Mouse (Mus musculus) ovary, postnatal 10 days (tissue): ENCODE measurements around the gene Safb.

ENCODE experiments used
- DNase-seq: peaks from one replicate; pipeline ENCODE4 v3.0.0; 2022; ENCODE audit warnings: low spot score

Gene Safb

DNA sequence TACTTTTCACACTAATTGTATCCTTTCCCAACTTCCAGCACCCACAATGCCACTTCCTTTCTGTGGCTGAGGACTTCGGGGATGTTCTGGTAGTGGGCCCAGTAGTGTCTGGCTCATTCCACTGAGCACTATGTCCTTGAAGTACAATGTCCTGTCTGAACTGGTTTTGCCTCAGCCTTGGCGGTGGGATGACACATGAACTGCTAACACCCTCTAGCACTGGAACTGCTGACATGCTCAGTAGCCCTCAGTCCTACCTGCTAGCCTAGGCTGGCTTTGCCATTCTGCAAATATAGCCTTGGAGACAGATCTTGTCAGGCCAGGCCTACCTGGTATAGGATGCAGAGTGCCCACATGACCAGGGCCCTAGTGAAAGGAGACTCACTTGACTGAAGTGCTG lies 22.8 kb upstream of the Safb start:
- DNase-seq = no peak

DNA sequence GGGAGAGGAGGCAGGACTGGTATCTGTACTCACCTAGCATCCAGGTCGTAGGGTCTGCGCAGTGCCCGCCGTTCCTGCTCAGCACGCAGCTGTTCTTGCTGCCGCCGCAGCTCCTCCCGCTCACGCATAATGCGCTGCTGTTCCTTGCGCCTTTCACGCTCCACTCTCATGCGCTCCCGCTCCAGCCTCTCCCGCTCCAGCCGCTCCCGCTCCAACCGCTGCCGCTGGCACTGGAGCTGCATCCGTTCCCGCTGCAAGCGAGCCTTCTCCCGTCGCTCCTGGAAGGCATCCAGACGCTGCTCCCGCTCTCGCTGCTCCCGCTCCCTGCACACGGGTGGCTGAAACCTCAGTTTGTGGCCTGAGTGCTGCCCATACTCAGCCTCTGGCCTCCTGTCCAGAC lies 18.3 kb upstream of the Safb start:
- no peak for DNase-seq

GRCm38 (mm10) chr17:56566918-56567317 lies 17.7 kb upstream of the Safb start:
- no peak for DNase-seq

GRCm38 (mm10) chr17:56567370-56567769 lies 17.3 kb upstream of the Safb start:
- DNase-seq = no peak

DNA sequence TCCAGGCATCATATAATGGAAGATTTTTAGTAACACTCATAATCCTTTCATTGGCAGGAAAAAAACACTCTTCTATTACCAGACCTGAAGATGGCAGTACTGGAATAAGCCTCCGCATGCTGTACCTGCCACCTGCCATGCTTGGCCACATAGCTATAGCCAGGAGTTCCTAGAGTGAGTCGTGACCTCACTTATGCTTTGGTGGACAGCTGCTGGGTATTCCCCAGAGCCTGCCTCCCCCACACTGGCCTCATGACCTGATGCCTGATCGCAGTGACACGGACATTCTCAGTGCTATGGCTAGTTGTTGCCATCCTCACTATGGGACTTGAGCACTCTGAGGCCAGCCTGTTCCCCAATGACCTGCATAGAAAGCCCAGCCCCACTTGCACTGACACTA lies 14.3 kb upstream of the Safb start:
- DNase-seq = no peak

DNA sequence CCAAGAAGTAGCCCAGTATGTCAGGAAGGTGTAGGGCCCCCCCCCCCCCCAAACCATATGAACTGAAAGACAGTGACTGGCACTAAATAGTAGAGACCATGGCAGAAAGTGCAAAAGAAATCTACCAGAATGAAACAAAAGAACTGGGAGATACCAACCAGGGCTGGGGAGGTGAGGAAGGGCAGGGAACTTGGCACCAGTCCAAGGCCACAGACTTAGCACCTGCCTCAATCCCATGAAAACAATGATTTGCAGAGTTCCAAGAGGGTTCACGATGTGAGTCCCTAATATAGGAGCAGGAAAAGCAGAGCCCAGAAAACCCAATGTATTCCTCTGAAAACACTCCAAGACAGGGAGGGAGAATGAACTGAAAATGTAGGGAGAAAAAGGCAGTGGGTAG lies 12.5 kb upstream of the Safb start:
- no peak for DNase-seq

DNA sequence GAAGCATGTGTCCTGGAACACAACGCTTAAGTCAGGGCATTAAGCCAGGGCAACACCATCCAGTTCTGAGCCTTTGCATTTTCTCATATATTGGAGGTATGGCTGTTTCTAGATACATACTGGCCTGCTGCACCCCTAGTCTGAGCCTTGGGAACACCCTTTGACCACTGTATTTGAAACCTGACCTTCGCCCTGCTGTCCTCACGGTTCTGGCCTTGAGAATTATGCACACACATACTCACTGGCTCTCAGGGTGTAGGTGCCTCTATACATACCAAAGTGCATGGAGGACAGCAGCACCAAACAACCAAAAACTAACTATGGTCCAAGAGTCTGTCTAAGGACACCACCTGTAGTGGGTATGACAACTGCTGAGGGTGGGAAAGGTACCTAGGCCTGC lies 11.7 kb upstream of the Safb start:
- DNase-seq = no peak

- no peak for DNase-seq
These were observed 1.6 kb upstream of the Safb start for GRCm38 (mm10) chr17:56583071-56583470.

DNA sequence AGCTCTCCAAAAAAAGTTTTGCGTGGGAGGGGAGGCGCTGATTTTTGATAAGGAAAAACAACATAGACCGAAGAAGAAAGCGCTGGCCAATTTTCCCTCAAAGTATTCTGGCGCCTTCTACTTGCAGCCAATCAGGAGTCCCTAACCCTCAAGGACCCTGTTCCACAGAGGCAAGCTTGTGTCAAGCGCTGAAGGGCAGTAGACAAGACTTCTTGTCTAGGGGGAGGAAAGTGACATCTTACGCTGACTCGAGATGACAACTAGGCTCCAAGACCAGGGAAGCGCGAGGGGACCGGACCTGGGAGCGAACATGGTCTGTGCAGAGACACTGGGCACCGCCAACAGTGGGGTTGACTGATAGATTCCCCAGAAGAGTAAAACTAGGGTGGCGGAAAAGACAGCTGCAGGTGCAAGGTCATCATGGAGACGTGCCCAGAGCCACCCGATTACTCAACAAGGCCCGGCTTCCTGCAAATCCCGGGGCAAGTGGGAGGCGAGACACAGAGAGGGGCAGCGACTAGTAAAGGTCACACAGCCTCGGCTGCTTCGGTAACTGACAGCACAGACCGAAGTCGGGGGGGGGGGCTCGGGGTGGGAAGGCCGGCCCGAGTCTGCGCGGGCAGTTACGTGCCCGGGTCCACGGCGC lies 891 bp upstream of the Safb start:
- no peak for DNase-seq

- peak; percentile 40 for DNase-seq
These were observed 671 bp downstream of the Safb start for GRCm38 (mm10) chr17:56585171-56585821.

- DNase-seq = no peak
These were observed 3.1 kb downstream of the Safb start for GRCm38 (mm10) chr17:56587773-56588172.

- no peak for DNase-seq
These were observed 4.3 kb downstream of the Safb start for GRCm38 (mm10) chr17:56588921-56589320.

DNA sequence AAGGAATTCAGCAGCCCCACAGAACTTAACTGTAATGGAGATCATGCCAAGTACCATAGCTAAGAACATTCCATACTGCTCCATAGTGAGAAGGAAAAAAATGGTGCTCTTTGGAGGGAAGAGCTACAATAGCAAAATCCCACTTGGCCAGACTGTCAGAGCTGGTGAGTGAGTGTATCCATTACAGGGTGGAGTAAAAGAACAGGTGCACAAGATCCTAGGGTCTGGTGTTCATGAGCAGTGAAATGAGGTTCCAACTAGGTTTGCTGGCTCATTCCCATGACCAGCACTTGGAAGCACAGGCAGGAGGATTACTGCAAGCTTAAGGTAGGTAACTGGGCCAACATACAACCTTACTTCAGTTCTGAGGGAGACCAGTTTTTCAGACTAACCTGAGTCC lies 7.9 kb downstream of the Safb start:
- DNase-seq = no peak

- DNase-seq = no peak
These were observed 9.1 kb downstream of the Safb start for GRCm38 (mm10) chr17:56593527-56594271.

DNA sequence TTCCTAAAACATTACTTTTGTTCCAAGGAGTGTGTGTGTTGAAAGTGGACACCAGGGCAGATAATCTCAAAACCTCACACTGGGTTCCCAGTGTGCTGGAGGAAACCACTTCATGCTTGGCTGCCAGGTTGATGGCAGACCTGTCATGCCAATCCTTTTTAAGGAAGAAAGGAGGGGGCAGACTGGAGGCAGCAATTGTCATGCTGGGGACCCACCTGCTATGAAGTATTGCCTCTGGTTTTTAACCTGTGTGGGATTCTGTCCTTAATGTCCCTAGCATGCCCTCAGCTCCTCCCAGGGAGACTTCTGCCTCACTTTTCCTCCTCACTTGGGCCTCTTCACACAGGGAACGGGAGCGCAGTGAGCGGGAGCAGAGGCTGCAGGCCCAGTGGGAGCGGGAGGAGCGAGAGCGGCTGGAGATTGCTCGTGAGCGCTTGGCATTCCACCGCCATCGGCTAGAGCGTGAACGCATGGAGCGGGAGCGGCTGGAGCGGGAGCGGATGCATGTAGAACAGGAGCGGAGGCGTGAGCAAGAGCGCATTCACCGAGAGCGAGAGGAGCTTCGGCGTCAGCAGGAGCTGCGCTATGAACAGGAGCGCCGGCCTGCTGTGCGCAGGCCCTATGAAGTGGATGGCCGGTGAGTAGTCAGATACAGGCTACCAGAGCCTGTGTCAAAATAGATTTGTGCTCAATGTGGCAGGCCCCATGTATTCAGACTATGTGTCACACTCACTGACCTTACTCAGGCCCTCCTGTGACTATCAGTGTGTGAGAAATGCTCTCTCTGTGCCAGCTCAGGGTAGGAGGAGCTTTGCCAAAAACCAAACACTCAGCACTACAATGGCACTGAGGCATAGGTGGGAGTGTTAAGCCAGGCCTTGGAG lies 18.8 kb downstream of the Safb start:
- no peak for DNase-seq

GRCm38 (mm10) chr17:56604070-56604380 lies 19.4 kb downstream of the Safb start:
- no peak for DNase-seq

DNA sequence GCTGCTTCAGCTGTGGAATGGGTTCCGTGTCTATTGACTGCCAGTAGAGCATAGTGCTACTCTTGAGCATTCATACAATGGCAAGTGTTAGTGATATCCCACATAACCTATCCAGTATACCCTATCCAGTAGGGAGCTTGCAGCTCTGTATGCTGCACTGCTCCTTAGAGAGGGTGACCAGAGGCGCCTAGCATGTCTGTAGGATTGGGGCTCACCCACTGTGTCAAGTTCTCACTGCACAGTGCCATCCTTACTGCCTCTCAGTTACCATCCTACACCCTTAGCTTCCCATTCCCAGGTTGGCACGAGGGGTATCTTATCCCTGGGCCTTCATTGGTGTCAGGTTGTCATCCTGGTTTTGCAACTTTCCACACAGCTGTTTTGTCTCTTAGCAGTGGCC lies 19.8 kb downstream of the Safb start:
- no peak for DNase-seq

- no peak for DNase-seq
These were observed 20.8 kb downstream of the Safb start for GRCm38 (mm10) chr17:56605431-56605830.

GRCm38 (mm10) chr17:56607521-56608062 lies 23.0 kb downstream of the Safb start:
- no peak for DNase-seq

DNA sequence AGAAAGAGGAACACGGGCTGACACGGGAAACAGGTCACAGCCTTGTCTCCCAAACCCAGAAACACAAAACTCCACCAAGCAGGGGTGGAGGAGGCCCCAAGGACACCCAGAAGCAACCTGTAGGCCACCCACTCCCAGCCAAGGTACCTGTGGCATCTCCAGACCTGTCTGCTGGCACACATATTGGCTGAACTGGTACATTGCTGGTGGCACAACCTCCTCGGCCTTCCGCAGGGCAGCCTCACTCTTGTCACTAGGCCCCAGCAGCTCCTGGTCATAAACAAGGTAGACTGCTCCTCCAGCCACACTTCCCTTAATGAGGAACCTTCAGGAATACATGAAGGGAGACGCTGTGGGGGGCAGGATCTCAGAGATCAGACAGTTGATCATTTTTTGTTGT lies 24.1 kb downstream of the Safb start:
- DNase-seq = no peak

- DNase-seq = peak; percentile 83
These were observed 25.0 kb downstream of the Safb start, which contains the start of gene 2410015M20Rik for GRCm38 (mm10) chr17:56609452-56610171. 2410015M20Rik (minus strand) TSS chr17:56609771.

- no peak for DNase-seq
These were observed 26.7 kb downstream of the Safb start for GRCm38 (mm10) chr17:56611323-56611722.
